Mouse (Mus musculus) thymus, adult 2 months (tissue): ENCODE data around the gene Gm10354.
"Not testable (repeated sequence)": the region's sequence is repeated elsewhere in the genome, so short reads cannot be mapped to it uniquely, and the experiment has no call there.

Experiments used
- CTCF ChIP-seq: fragments of 200-500 bp; IDR thresholded peaks from 2 replicates; pipeline ENCODE4 v1.5.1; 2012; ENCODE audit warnings: mild to moderate bottlenecking, control low read depth, low read length, moderate library complexity, borderline replicate concordance; ENCODE audit not compliant: control insufficient read depth, poor library complexity, insufficient read depth; ENCODE audit errors: extremely low read depth
- POLR2A ChIP-seq: fragments of 200-500 bp; IDR thresholded peaks from 2 replicates; pipeline ENCODE4 v1.6.1; 2012; ENCODE audit warnings: mild to moderate bottlenecking, low read length, control low read depth, moderate library complexity; ENCODE audit not compliant: control insufficient read depth, poor library complexity, insufficient read depth; ENCODE audit errors: extremely low read depth

- TF ChIP-seq POLR2A, CTCF: not testable (repeated sequence)
Measured at GRCm38 (mm10) chr5:14997556-14997955, 18.8 kb upstream of the Gm10354 start.
